8 mouse cellular contexts compared by ENCODE assay signal in the genomic region with DNA sequence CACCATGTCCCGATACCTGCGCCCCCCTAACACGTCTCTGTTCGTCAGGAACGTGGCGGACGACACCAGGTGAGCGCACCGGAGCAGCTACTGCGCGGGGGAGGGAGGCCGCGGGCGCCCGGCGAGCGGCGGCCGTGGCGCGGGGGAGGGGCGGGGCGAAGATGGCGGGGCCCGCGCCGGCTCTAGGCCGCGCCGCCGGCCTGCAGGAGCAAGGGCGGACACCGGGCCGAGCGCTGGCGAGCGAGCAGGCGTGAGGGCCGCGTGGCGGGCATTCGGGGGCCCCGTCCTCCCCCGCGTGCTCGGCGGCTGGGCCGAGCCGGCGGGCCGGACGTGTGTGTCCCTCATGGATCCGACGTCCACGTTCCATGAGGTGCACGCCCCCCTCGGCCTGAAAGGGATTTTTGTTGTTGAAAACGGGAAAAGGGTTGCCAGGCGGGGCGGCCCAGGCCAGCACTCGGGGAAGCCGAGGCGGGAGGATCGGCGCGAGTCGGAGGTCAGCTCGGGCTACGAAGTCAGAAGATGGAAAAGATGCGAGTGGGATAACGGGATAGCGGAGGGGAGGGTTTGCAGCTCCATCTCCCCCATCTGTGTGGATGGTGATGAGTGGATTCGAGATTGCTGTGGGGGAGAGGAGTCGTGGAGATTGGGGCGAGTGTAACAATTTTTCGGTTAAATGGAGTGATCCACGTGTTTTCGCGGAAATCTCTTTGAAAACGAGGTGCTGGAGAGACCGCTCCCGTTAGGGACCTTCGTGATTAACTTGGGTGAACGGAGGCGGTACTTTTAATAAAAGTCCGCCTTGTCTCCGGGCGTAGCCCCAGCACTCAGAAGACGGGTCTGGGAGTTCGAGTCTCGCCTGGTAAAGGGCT. TPM values are rescaled to one million over a fixed set of nuclear protein-coding genes. Genes with fewer than 3 reads are reported as not detected.
DNase-seq lines count a peak whose midpoint lies in the region; ATAC-seq and TF ChIP-seq lines count a peak whose summit lies in the region.

No protein-coding gene starts in this region.

- peaks cover 12 to 28% of the 10 kb centered on the region in 2 experiments for H3K4me1 ChIP-seq in MEL (ENCODE audit: control insufficient read depth in 1 of 2, insufficient read depth in 2 of 2, low read length in 2 of 2)
- H3K4me1 ChIP-seq in forebrain, embryonic 14.5 days (ENCODE audit: control insufficient read depth, insufficient read depth, low read length): peaks cover 22% of the 10 kb centered on the region

- peaks cover 47% of the 10 kb centered on the region for H3K79me2 ChIP-seq in MEL (ENCODE audit: control insufficient read depth, insufficient read depth, low read length, poor library complexity)

- peak overlapping the region; percentile 65 for H3K4me2 ChIP-seq in forebrain, embryonic 14.5 days (ENCODE audit: low read length)

- DNase-seq in MEL (ENCODE audit: low read depth, low spot score): peak; percentile 72
- peak; percentile 63 for DNase-seq in c-Kit-positive CD71-positive TER-119-negative erythroid progenitor cells, embryonic 14.5 days (ENCODE audit: low read depth)
- peak; percentile 73 for DNase-seq in forebrain, embryonic 14.5 days (ENCODE audit: low spot score)
- peak; percentile 81 for DNase-seq in heart, postnatal 4 days
- peak; percentile 50 to 55 for DNase-seq in layer of hippocampus, postnatal 36 days
- peak; percentile 81 for DNase-seq in lung, postnatal 36 days
- peak; percentile 61 for DNase-seq in right cerebral cortex, postnatal 25 days
- DNase-seq in yolk sac, embryonic 10.5 days (ENCODE audit: low spot score): peak; percentile 74

- TF ChIP-seq RAD21 in MEL (IDR thresholded peaks at IDR 0.05; ENCODE audit: low read depth, low read length): no peak

- peak overlapping the region; percentile 85 for H3K27ac ChIP-seq in MEL (ENCODE audit: control insufficient read depth, low read depth, low read length)
- H3K27ac ChIP-seq in forebrain, embryonic 14.5 days (ENCODE audit: low read depth, low read length): peak overlapping the region; percentile 99

- TF ChIP-seq CTCF in MEL (IDR thresholded peaks at IDR 0.05 in 2 of 3, conservative IDR thresholded peaks at IDR 0.05 in 1 of 3; ENCODE audit: control insufficient read depth in 1 of 3, insufficient read depth in 1 of 3, low read depth in 2 of 3, low read length in 3 of 3, poor library complexity in 1 of 3, severe bottlenecking in 1 of 3): no peak

- H3K27me3 ChIP-seq in MEL (ENCODE audit: control insufficient read depth in 1 of 2, insufficient read depth in 2 of 2, low read length in 2 of 2): no peaks in the 10 kb centered on the region
- no peaks in the 10 kb centered on the region for H3K27me3 ChIP-seq in forebrain, embryonic 14.5 days (replicated peaks; ENCODE audit: control insufficient read depth, insufficient read depth, low read length)

- H3K9me3 ChIP-seq in MEL (replicated peaks; ENCODE audit: insufficient read depth, low read length): no peaks in the 10 kb centered on the region
- H3K9me3 ChIP-seq in forebrain, embryonic 14.5 days (replicated peaks; ENCODE audit: control insufficient read depth, low read length): no peaks in the 10 kb centered on the region

- no peak for TF ChIP-seq EP300 in MEL (IDR thresholded peaks at IDR 0.05; ENCODE audit: low read depth in 1 of 2, low read length in 2 of 2)

- peaks cover 19 to 46% of the 10 kb centered on the region in 2 experiments for H3K36me3 ChIP-seq in MEL (ENCODE audit: control insufficient read depth in 1 of 2, insufficient read depth in 2 of 2, low read length in 2 of 2)
- no peaks in the 10 kb centered on the region for H3K36me3 ChIP-seq in forebrain, embryonic 14.5 days (ENCODE audit: control insufficient read depth, insufficient read depth, low read length)

- under 1% methylated on average over 67 of the region's 91 CpGs for WGBS in forebrain, embryonic 14.5 days

- ATAC-seq in forebrain, embryonic 14.5 days: peak; percentile 73

- TF ChIP-seq POLR2A in MEL (IDR thresholded peaks at IDR 0.05; ENCODE audit: control insufficient read depth in 1 of 2, insufficient read depth in 1 of 2, low read depth in 1 of 2, low read length in 2 of 2, poor library complexity in 1 of 2): no peak; a peak in 1 of 4 replicates

- H3K4me3 ChIP-seq in MEL (ENCODE audit: control insufficient read depth in 1 of 2, insufficient read depth in 1 of 2, low read depth in 2 of 2, low read length in 2 of 2): peak overlapping the region; percentile 94 to 99
- H3K4me3 ChIP-seq in forebrain, embryonic 14.5 days (ENCODE audit: low read depth, low read length): peak overlapping the region; percentile 94

- peak overlapping the region; percentile 99 for H3K9ac ChIP-seq in MEL (ENCODE audit: control insufficient read depth, low read depth, low read length, poor library complexity, severe bottlenecking)
- peak overlapping the region; percentile 89 for H3K9ac ChIP-seq in forebrain, embryonic 14.5 days (ENCODE audit: low read length)

TF ChIP-seq in MEL, 35 proteins besides CTCF, POLR2A, EP300 and RAD21:
- TF ChIP-seq RCOR1 (IDR thresholded peaks at IDR 0.05; ENCODE audit: low read depth, low read length) (0 out of 2 replicates have a peak, but pooled peaks have one; percentile 12), MAZ (IDR thresholded peaks at IDR 0.05; ENCODE audit: low read depth, low read length) (0 out of 2 replicates have a peak, but pooled peaks have one; percentile 59), NELFE (IDR thresholded peaks at IDR 0.05; ENCODE audit: low read depth, low read length) (0 out of 2 replicates have a peak, but pooled peaks have one; percentile 38), E2F4 (IDR thresholded peaks at IDR 0.05; ENCODE audit: borderline replicate concordance, low read depth, low read length) (0 out of 2 replicates have a peak, but pooled peaks have one; percentile 54), CHD1 (IDR thresholded peaks at IDR 0.05; ENCODE audit: low read depth, low read length) (peak; percentile 93), MAX (IDR thresholded peaks at IDR 0.05; ENCODE audit: low read length) (peak; percentile 77), POLR2AphosphoS5 (IDR thresholded peaks at IDR 0.05; ENCODE audit: borderline replicate concordance, low read depth, low read length) (no peak), GABPA (IDR thresholded peaks at IDR 0.05; ENCODE audit: low read depth, low read length) (no peak), MAFK (IDR thresholded peaks at IDR 0.05; ENCODE audit: borderline replicate concordance, low read depth, low read length) (no peak), TCF12 (IDR thresholded peaks at IDR 0.05; ENCODE audit: low read depth, low read length) (0 out of 2 replicates have a peak, but pooled peaks have one; percentile 11), MYC (IDR thresholded peaks at IDR 0.05; ENCODE audit: low read depth, low read length) (peak; percentile 80), MXI1 (IDR thresholded peaks at IDR 0.05; ENCODE audit: low read depth, low read length) (peak; percentile 95), SIN3A (IDR thresholded peaks at IDR 0.05; ENCODE audit: low read length) (peak; percentile 83), TBP (IDR thresholded peaks at IDR 0.05; ENCODE audit: low read depth, low read length) (0 out of 2 replicates have a peak, but pooled peaks have one; percentile 19)

RNA-seq across cellular contexts. Expression of gene Srsf10, which starts 0.9 kb away (rescaled TPM):
- 129 and 142 TPM in 2 replicates for total RNA-seq in MEL (2012; rRNA removed)
- polyA plus RNA-seq in MEL (2012; ENCODE audit: insufficient read depth in 1 of 2, insufficient read length in 2 of 2, low read depth in 1 of 2, low replicate concordance in 2 of 2, missing spikeins in 1 of 2): 100 to 1,000 TPM; 222 to 361 TPM
- polyA plus RNA-seq in forebrain, embryonic 14.5 days (2014; fragmentation: Nextera tagmentation; extraction: Ambion mirVana): 259 and 304 TPM in 2 replicates
- total RNA-seq in heart, postnatal 4 days (2021): 10 to 100 TPM; 73.8 to 80.5 TPM
- 100 to 1,000 TPM in 1 of 2 experiments, 10 to 100 TPM in 1; 93.9 to 103 TPM for total RNA-seq in layer of hippocampus, postnatal 36 days (2021)

RNA-seq across cellular contexts. Expression of gene Pnrc2, which starts 17.2 kb away (rescaled TPM):
- 49.8 and 50.7 TPM in 2 replicates for total RNA-seq in MEL (2012; rRNA removed)
- polyA plus RNA-seq in MEL (2012; ENCODE audit: insufficient read depth in 1 of 2, insufficient read length in 2 of 2, low read depth in 1 of 2, low replicate concordance in 2 of 2, missing spikeins in 1 of 2): 10 to 100 TPM; 48.0 to 76.3 TPM
- polyA plus RNA-seq in forebrain, embryonic 14.5 days (2014; fragmentation: Nextera tagmentation; extraction: Ambion mirVana): 162 and 165 TPM in 2 replicates
- 10 to 100 TPM; 81.7 to 88.6 TPM for total RNA-seq in heart, postnatal 4 days (2021)
- total RNA-seq in layer of hippocampus, postnatal 36 days (2021): 10 to 100 TPM; 54.5 to 56.3 TPM

RNA-seq across cellular contexts. Expression of gene Cnr2, which starts 38.7 kb away (rescaled TPM):
- total RNA-seq in MEL (2012; rRNA removed): 9.8 and 10.2 TPM in 2 replicates
- polyA plus RNA-seq in MEL (2012; ENCODE audit: insufficient read depth in 1 of 2, insufficient read length in 2 of 2, low read depth in 1 of 2, low replicate concordance in 2 of 2, missing spikeins in 1 of 2): 1 to 10 TPM in 1 of 2 experiments, not detected in 1; 6.8 TPM
- 0.05 and 0.10 TPM in 2 replicates for polyA plus RNA-seq in forebrain, embryonic 14.5 days (2014; fragmentation: Nextera tagmentation; extraction: Ambion mirVana)
- total RNA-seq in heart, postnatal 4 days (2021): under 1 TPM; 0.68 to 0.74 TPM
- under 1 TPM in 1 of 2 experiments, not detected in 1; 0.15 TPM for total RNA-seq in layer of hippocampus, postnatal 36 days (2021)

Comparison
In these comparisons a context has a peak if more than half of its experiments do, and no peak if none do; other contexts are left out.
1. Peak in every context shown above with its lines: DNase-seq, ATAC-seq, H3K4me3 ChIP-seq and H3K27ac ChIP-seq.